Mouse (Mus musculus) E14TG2a.4 (cell line): ENCODE data around the gene Ethe1.
"Not testable (repeated sequence)": the region's sequence is repeated elsewhere in the genome, so short reads cannot be mapped to it uniquely, and the experiment has no call there.

ENCODE experiments used
- H3K27me3 ChIP-seq: 2 replicates; pipeline ENCODE4 v1.6.1; 2014; ENCODE audit warnings: low read length, control low read depth; ENCODE audit not compliant: insufficient read depth
- H3K36me3 ChIP-seq: 2 replicates; pipeline ENCODE4 v1.6.1; 2014; ENCODE audit warnings: low read length, control low read depth; ENCODE audit not compliant: insufficient read depth
- H3K4me1 ChIP-seq: replicated peaks from 2 replicates; pipeline ENCODE4 v1.6.1; 2014; ENCODE audit warnings: low read depth, low read length, control low read depth
- H3K4me3 ChIP-seq: replicated peaks from 2 replicates; pipeline ENCODE4 v1.5.1; 2014; ENCODE audit warnings: mild to moderate bottlenecking, low read length
- H3K9me3 ChIP-seq: 2 replicates; pipeline ENCODE4 v1.6.1; 2014; ENCODE audit warnings: low read length, control low read depth
- CTCF ChIP-seq: conservative IDR thresholded peaks from 2 replicates; pipeline ENCODE4 v1.5.1; 2014; ENCODE audit warnings: low read length
- NANOG ChIP-seq: IDR thresholded peaks from 2 replicates; pipeline ENCODE4 v1.6.1; 2014; ENCODE audit warnings: borderline replicate concordance, low read length, mixed read lengths
- POU5F1 ChIP-seq: IDR thresholded peaks from 2 replicates; pipeline ENCODE4 v1.6.1; 2014; ENCODE audit warnings: low read length, borderline replicate concordance

Gene Ethe1

DNA sequence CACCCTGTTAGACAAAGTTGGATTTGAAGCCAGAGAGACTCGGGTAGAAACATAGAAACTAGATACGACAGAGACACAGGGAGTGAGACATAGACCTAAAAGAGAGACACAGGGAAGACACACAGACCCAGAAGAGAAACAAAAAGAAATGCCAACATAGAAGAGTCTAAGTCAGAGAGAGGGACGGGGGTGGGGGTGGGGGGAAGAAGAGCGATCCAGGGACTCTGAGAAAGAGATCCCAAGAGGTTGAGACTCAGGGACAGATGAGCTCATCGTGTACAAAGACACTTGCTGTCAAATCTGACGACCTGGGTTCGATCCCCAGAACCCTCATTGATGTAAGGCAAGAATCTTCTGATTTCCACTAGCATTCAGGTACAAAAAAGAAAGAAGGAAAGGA is 24.4 kb downstream of the Ethe1 start:
- peak overlapping the region; percentile 74; the same call in 1 of the 2 replicates for H3K4me3 ChIP-seq

DNA sequence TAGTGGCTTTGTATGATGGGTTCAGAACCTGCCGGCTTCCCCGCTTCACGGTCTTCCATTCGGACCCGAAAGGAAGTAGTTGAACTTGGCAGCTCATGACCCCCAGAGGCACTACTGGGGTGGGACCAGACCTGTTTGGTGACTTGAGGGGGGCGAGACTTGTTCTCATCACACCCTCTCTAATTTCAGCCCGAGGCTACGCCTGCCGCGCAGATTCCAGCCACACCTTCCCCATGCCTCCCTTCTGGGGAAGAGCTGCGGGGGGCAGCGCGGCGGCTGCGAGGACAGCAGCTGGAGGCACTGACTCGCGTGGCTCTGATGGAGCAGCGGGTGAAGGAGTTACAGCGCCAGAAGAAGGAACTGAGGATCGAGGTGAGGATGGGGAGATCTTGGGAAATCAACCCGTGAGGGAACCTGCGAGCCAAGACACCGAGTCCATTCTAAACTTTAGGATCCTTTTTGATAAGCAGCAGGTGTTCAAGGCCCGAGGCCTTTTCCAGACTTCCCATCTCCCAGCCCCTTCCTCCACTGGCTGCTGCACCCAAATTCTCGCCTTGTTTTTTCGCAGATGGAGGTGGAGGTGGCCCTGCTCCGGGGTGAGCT is 25.1 kb downstream of the Ethe1 start:
- peaks cover 68% of the 10 kb centered on the region for H3K27me3 ChIP-seq
- TF ChIP-seq NANOG = no peak
- no peak for TF ChIP-seq POU5F1
- TF ChIP-seq CTCF = no peak
- peaks cover 12% of the 10 kb centered on the region for H3K9me3 ChIP-seq
- peaks cover 63% of the 10 kb centered on the region for H3K4me1 ChIP-seq
- no peaks in the 10 kb centered on the region for H3K36me3 ChIP-seq
- peak overlapping the region; percentile 55 for H3K4me3 ChIP-seq

More for the DNA sequence above, 24.4 kb downstream of the Ethe1 start:
- TF ChIP-seq POU5F1 (no peak), NANOG (no peak), CTCF (no peak)
- H3K9me3 ChIP-seq = peaks cover 12% of the 10 kb centered on the region
- H3K27me3 ChIP-seq = peaks cover 62% of the 10 kb centered on the region
- H3K36me3 ChIP-seq = no peaks in the 10 kb centered on the region
- peaks cover 66% of the 10 kb centered on the region for H3K4me1 ChIP-seq

DNA sequence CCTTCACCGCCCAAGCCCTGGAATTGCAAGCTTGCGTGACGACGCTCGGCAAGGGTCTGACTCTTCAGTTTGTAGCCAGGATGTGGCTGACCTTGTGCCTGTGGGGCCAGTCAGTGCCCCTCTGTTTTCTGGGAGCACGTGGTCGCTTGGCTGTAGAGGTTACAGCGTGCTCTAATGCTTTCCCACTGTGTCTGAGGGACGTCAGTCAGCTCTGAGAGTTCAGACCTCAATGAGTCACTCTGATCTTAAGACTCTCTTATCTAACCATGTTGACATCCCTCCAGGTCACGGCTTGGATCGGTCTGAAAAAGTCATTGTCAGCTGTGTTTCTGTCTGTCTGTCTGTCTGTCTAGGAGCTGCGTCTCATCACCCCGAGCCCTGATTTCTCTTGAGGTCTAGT is 27.5 kb downstream of the Ethe1 start:
- H3K4me3 ChIP-seq = no peak overlapping the region
- H3K9me3 ChIP-seq = peaks cover 12% of the 10 kb centered on the region
- H3K27me3 ChIP-seq = peaks cover 73% of the 10 kb centered on the region
- peaks cover 52% of the 10 kb centered on the region for H3K4me1 ChIP-seq
- no peaks in the 10 kb centered on the region for H3K36me3 ChIP-seq
- TF ChIP-seq NANOG = no peak

DNA sequence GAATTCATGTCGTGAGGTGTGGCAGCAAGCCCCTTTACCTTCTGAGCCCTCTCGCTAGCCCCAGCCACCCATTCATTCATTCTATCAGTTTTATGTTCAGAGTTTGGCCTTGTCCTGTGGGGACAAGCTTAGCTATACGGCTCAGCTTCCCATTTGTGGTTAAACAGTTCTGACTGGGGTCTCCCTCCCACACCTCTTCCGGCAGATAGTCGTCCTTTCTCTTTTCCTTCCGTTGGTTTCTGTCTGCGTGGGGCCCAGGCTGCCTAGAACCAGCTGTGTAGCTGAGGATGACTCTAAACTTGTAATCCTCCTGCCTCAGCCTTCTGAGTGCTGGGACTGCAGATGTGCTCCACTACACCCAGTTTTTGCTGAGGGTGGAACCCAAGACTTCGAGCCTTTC is 30.4 kb downstream of the Ethe1 start:
- Histone ChIP-seq H3K4me3 (no peak overlapping the region), H3K4me1 (peaks cover 24% of the 10 kb centered on the region), H3K27me3 (peaks cover 45% of the 10 kb centered on the region), H3K36me3 (no peaks in the 10 kb centered on the region), H3K9me3 (peaks cover 7% of the 10 kb centered on the region)
- TF ChIP-seq POU5F1 = no peak
- no peak for TF ChIP-seq CTCF
- no peak for TF ChIP-seq NANOG

DNA sequence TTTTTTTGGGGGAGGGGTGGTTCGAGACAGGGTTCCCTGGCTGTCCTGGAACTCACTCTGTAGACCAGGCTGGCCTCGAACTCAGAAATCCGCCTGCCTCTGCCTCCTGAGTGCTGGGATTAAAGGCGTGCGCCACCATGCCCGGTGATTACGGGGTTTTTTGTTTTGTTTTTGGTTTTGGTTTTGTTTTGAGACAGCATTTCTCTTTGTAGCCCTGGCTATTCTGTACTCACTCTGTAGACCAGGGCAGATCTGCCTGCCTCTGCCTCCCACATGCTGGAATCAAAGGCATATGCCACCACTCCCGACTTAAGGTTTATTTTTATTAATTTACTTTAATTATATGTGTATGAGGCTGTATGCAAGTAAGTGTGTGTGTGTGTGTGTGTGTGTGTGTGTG is 31.0 kb downstream of the Ethe1 start:
- H3K4me3 ChIP-seq, H3K9me3 ChIP-seq, H3K36me3 ChIP-seq: not testable (repeated sequence)
- Histone ChIP-seq H3K4me1 (peaks cover 18% of the 10 kb centered on the region), H3K27me3 (peaks cover 39% of the 10 kb centered on the region)

DNA sequence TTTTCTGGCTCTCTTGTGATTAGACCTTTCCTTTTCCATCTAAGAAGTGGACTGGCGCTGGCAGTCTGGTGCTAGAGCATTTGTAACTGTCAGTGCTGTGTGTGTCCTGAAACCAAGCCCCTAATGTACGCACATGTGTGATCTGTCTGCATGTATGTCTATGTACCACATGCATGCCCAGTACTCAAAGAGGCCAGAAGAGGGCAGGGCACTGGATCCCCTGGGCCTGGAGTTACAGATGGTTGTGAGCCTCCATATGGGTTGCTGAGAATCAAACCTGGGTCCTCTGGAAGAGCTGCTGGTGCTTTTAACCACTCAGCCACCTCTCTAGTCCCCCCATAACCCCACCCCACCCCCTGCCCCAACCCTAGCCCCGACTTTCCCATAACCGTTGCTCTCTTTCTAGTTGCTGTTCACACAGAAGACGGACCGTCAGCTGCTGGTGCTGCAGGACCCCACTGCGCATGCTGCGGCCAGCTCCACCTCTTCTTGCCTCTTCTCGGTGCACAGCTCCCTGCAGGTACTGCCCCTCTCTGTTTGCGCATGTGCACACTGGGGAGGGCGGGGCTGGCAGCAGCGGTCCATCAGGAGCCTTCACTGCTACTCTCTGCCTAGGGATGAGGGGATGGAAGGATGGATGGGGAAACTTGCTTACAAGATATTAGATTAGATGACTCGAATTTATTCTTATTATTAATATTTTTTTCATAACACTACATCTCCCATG is 32.5 kb downstream of the Ethe1 start:
- Histone ChIP-seq H3K4me3 (peak overlapping the region; percentile 70), H3K27me3 (peaks cover 28% of the 10 kb centered on the region), H3K9me3 (peaks cover 9% of the 10 kb centered on the region), H3K4me1 (peaks cover 17% of the 10 kb centered on the region), H3K36me3 (no peaks in the 10 kb centered on the region)
- peak; percentile 41 for TF ChIP-seq CTCF
- TF ChIP-seq POU5F1 = no peak

DNA sequence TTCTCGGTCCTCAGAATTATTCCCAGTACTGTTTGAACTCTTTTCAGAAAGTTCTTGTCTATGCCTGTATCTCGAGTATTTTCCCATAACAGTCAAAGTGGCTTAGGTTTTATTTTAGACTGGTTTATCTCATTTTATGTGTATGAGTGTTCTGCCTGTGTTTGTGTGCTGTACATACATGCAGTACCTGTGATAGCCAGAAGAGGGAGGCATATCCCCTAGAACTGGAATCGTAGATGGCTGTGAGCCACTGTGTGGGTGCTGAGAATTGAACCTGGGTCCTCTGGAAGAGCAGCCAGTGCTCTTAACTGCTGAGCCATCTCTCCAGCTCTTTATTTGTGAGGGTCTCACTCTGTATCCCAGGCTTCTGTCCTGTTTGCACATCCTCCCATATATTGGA is 33.9 kb downstream of the Ethe1 start:
- TF ChIP-seq CTCF = peak; percentile 83
- no peak for TF ChIP-seq NANOG
- H3K9me3 ChIP-seq = peaks cover 9% of the 10 kb centered on the region

DNA sequence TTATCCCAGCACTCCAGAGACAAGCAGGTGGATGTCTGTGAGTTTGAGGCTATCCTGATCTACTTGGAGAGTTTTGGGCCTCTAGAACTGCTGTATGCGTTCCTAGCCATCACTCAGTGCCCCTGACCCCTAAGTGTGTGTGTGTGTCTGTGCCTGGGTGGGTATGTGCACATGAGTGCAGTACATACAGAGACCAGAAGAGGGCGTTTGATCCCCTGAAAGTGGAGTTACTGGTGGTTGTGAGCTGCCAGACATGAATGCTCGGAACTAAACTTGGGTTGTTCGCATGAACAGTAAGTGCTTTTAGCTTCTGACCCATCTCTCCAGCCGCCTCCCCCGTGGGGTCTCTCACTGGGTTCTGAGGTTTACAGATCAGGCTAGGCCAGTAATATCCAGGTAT is 35.6 kb downstream of the Ethe1 start:
- Histone ChIP-seq H3K9me3 (peaks cover 9% of the 10 kb centered on the region), H3K4me1 (peaks cover 38% of the 10 kb centered on the region)

More for the DNA sequence above, 33.9 kb downstream of the Ethe1 start:
- Histone ChIP-seq H3K4me3 (no peak overlapping the region), H3K27me3 (peaks cover 23% of the 10 kb centered on the region), H3K4me1 (peaks cover 25% of the 10 kb centered on the region), H3K36me3 (no peaks in the 10 kb centered on the region)

DNA sequence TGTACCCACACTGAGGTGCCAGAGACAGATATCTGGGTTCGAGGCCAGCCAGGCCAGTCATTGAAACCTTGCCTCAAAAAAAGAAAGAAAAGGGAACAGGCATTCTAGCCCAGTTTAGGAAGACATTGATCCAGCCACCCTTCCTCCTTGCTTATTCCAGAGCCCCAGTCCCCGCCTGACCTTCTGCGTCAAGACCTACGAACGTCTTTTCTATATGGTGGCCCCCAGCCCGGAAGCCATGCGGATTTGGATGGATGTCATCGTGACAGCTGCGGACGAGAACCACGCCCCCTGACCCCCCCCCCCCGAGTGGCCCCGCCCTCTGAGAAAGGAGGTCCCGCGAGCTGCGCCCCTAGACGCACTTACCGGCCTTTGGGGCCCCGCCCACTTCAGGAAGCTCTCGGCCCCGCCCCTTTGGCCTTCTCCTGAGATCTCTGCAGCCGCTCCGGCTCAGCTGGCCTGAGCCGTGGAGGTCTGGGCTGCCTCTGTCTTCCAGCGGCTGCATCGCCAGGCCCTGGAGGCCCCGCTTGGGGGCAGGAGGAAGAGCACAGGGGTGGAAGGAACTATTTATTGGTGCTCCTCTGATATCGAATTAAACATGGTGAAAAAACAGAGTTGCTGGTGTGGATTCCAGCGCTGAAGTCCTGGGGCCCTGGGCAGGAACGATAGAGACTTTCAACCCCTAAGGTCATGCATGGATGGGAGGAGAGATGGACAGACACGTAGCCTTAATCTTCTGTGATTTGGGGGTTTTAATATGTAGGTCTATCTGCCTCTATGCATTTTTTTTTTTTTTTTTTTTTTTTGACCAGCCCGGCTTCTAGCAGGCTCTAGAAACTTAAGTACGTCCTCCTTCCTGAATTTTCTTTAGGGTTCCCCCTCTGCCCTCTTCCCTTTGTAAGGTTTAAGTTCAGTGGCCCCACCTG is 41.6 kb downstream of the Ethe1 start:
- H3K36me3 ChIP-seq = no peaks in the 10 kb centered on the region
- TF ChIP-seq CTCF (no peak), POU5F1 (no peak), NANOG (no peak)
- peaks cover 10% of the 10 kb centered on the region for H3K9me3 ChIP-seq

More for the DNA sequence above, 35.6 kb downstream of the Ethe1 start:
- no peaks in the 10 kb centered on the region for H3K36me3 ChIP-seq
- no peak overlapping the region for H3K4me3 ChIP-seq
- TF ChIP-seq CTCF (peak; percentile 50), POU5F1 (no peak), NANOG (no peak)
- peaks cover 11% of the 10 kb centered on the region; the same call in 1 of the 2 replicates for H3K27me3 ChIP-seq

More for the DNA sequence above, 41.6 kb downstream of the Ethe1 start:
- Histone ChIP-seq H3K4me1 (peaks cover 47% of the 10 kb centered on the region), H3K4me3 (peak overlapping the region; percentile 61), H3K27me3 (peaks cover 4% of the 10 kb centered on the region; the same call in 1 of the 2 replicates)
